8 mouse cellular contexts compared by ENCODE assay signal in genomic region chr10:81429605-81430061, GRCm38 (mm10). TPM values are rescaled to one million over a fixed set of nuclear protein-coding genes. Genes with fewer than 3 reads are reported as not detected.
DNase-seq lines count a peak whose midpoint lies in the region; ATAC-seq and TF ChIP-seq lines count a peak whose summit lies in the region.

No protein-coding gene starts in this region.

- no peak for TF ChIP-seq CTCF in lung, adult 2 months (IDR thresholded peaks at IDR 0.05; ENCODE audit: insufficient read depth, low read length)

- peak; percentile 6; the same call in 1 of the 2 replicates for ATAC-seq in embryonic facial prominence, embryonic 12.5 days (ENCODE audit: insufficient number of reproducible peaks, insufficient read depth, low FRiP score, low TSS enrichment)
- peak; percentile 36 for ATAC-seq in kidney, embryonic 14.5 days (ENCODE audit: low FRiP score, low TSS enrichment)
- peak; percentile 5; the same call in 1 of the 2 replicates for ATAC-seq in neural tube, embryonic 14.5 days (ENCODE audit: low read depth)

- TF ChIP-seq POLR2A in lung, adult 2 months (IDR thresholded peaks at IDR 0.05; ENCODE audit: borderline replicate concordance, extremely low read depth, low read depth, low read length): peak; percentile 95; the same call in 1 of the 2 replicates

- DNase-seq in 3T3-L1 (ENCODE audit: low read depth, low spot score): peak; percentile 92
- peak; percentile 90 for DNase-seq in adrenal gland, postnatal 14 days
- DNase-seq in heart, embryonic 10.5 days (ENCODE audit: low spot score): peak; percentile 92
- DNase-seq in lung, adult 2 months: peak; percentile 88
- DNase-seq in thymus, adult 18-20 months: peak; percentile 70 to 81

- peaks cover 49% of the 10 kb centered on the region for H3K4me1 ChIP-seq in embryonic facial prominence, embryonic 12.5 days
- peaks cover 67% of the 10 kb centered on the region for H3K4me1 ChIP-seq in heart, embryonic 10.5 days
- peaks cover 30% of the 10 kb centered on the region for H3K4me1 ChIP-seq in kidney, embryonic 14.5 days (ENCODE audit: control insufficient read depth, insufficient read depth, low read length)
- H3K4me1 ChIP-seq in lung, adult 2 months (ENCODE audit: control insufficient read depth, insufficient read depth, low read length): peaks cover 29% of the 10 kb centered on the region
- H3K4me1 ChIP-seq in neural tube, embryonic 14.5 days (ENCODE audit: control insufficient read depth, insufficient read depth, low read length): peaks cover 29% of the 10 kb centered on the region

- peak overlapping the region; percentile 80 for H3K9ac ChIP-seq in embryonic facial prominence, embryonic 12.5 days
- H3K9ac ChIP-seq in kidney, embryonic 14.5 days (ENCODE audit: low read depth, low read length): peak overlapping the region; percentile 86
- H3K9ac ChIP-seq in neural tube, embryonic 14.5 days (replicated peaks; ENCODE audit: low read depth, low read length): peak overlapping the region; percentile 91

- H3K4me3 ChIP-seq in embryonic facial prominence, embryonic 12.5 days: peak overlapping the region; percentile 75
- peak overlapping the region; percentile 86 for H3K4me3 ChIP-seq in heart, embryonic 10.5 days
- H3K4me3 ChIP-seq in kidney, embryonic 14.5 days (ENCODE audit: low read length): peak overlapping the region; percentile 82
- peak overlapping the region; percentile 84 for H3K4me3 ChIP-seq in lung, adult 2 months (replicated peaks; ENCODE audit: extremely low read depth, low read depth, low read length)
- H3K4me3 ChIP-seq in neural tube, embryonic 14.5 days (ENCODE audit: low read depth, low read length): peak overlapping the region; percentile 75

- peak overlapping the region; percentile 86 for H3K4me2 ChIP-seq in embryonic facial prominence, embryonic 12.5 days (replicated peaks)
- peak overlapping the region; percentile 81 for H3K4me2 ChIP-seq in kidney, embryonic 14.5 days (replicated peaks; ENCODE audit: low read depth, low read length)
- peak overlapping the region; percentile 63 for H3K4me2 ChIP-seq in neural tube, embryonic 14.5 days (ENCODE audit: low read depth, low read length)

- peaks cover 45% of the 10 kb centered on the region for H3K27me3 ChIP-seq in embryonic facial prominence, embryonic 12.5 days
- peaks cover 73% of the 10 kb centered on the region for H3K27me3 ChIP-seq in heart, embryonic 10.5 days (ENCODE audit: insufficient read depth, poor library complexity, severe bottlenecking)
- H3K27me3 ChIP-seq in kidney, embryonic 14.5 days (ENCODE audit: control insufficient read depth, insufficient read depth, low read length): no peaks in the 10 kb centered on the region
- peaks cover 3% of the 10 kb centered on the region; the same call in 1 of the 2 replicates for H3K27me3 ChIP-seq in neural tube, embryonic 14.5 days (ENCODE audit: control insufficient read depth, insufficient read depth, low read length)

- H3K36me3 ChIP-seq in embryonic facial prominence, embryonic 12.5 days: no peaks in the 10 kb centered on the region
- H3K36me3 ChIP-seq in heart, embryonic 10.5 days: no peaks in the 10 kb centered on the region
- H3K36me3 ChIP-seq in kidney, embryonic 14.5 days (ENCODE audit: control insufficient read depth, insufficient read depth, low read length): no peaks in the 10 kb centered on the region
- H3K36me3 ChIP-seq in neural tube, embryonic 14.5 days (ENCODE audit: control insufficient read depth, insufficient read depth, low read length): no peaks in the 10 kb centered on the region

- WGBS in embryonic facial prominence, embryonic 12.5 days: 2% methylated on average over 20 of the region's 20 CpGs
- 1% methylated on average over 20 of the region's 20 CpGs for WGBS in heart, embryonic 10.5 days
- WGBS in kidney, embryonic 14.5 days: 1% methylated on average over 13 of the region's 20 CpGs
- WGBS in lung, adult 2 months: under 1% methylated on average over 20 of the region's 20 CpGs
- 0% methylated on average over 18 of the region's 20 CpGs for WGBS in neural tube, embryonic 14.5 days

- H3K27ac ChIP-seq in embryonic facial prominence, embryonic 12.5 days: peak overlapping the region; percentile 88
- peak overlapping the region; percentile 96 for H3K27ac ChIP-seq in heart, embryonic 10.5 days
- H3K27ac ChIP-seq in kidney, embryonic 14.5 days (ENCODE audit: low read depth, low read length): peak overlapping the region; percentile 93
- peak overlapping the region; percentile 97 for H3K27ac ChIP-seq in neural tube, embryonic 14.5 days (ENCODE audit: low read depth, low read length)

- H3K9me3 ChIP-seq in embryonic facial prominence, embryonic 12.5 days: no peaks in the 10 kb centered on the region
- no peaks in the 10 kb centered on the region for H3K9me3 ChIP-seq in heart, embryonic 10.5 days
- no peaks in the 10 kb centered on the region for H3K9me3 ChIP-seq in kidney, embryonic 14.5 days (ENCODE audit: control insufficient read depth, low read length)
- H3K9me3 ChIP-seq in neural tube, embryonic 14.5 days (ENCODE audit: control insufficient read depth, low read length): no peaks in the 10 kb centered on the region

RNA-seq across cellular contexts. Expression of gene Nfic, which starts 25.8 kb away (rescaled TPM):
- total RNA-seq in adrenal gland, postnatal 14 days (2021): 90.1 and 104 TPM in 2 replicates
- 46.2 and 50.8 TPM in 2 replicates for polyA plus RNA-seq in embryonic facial prominence, embryonic 12.5 days (2016; fragmentation: Nextera tagmentation; extraction: Ambion mirVana)
- 23.0 and 24.3 TPM in 2 replicates for polyA plus RNA-seq in heart, embryonic 10.5 days (2016; fragmentation: Nextera tagmentation; extraction: Ambion mirVana)
- polyA plus RNA-seq in kidney, embryonic 14.5 days (2014; fragmentation: Nextera tagmentation; extraction: Ambion mirVana): 47.3 and 59.0 TPM in 2 replicates
- 89.6 and 103 TPM in 2 replicates for polyA plus RNA-seq in lung, adult 2 months (2012; rRNA removed)
- polyA plus RNA-seq in neural tube, embryonic 14.5 days (2014; fragmentation: Nextera tagmentation; extraction: Ambion mirVana): 21.9 and 25.0 TPM in 2 replicates

RNA-seq across cellular contexts. Expression of gene Smim24, which starts 36.8 kb away (rescaled TPM):
- total RNA-seq in adrenal gland, postnatal 14 days (2021): 0.94 and 1.9 TPM in 2 replicates
- 3.1 and 3.4 TPM in 2 replicates for polyA plus RNA-seq in embryonic facial prominence, embryonic 12.5 days (2016; fragmentation: Nextera tagmentation; extraction: Ambion mirVana)
- 3.4 and 4.0 TPM in 2 replicates for polyA plus RNA-seq in heart, embryonic 10.5 days (2016; fragmentation: Nextera tagmentation; extraction: Ambion mirVana)
- polyA plus RNA-seq in kidney, embryonic 14.5 days (2014; fragmentation: Nextera tagmentation; extraction: Ambion mirVana): 14.9 and 16.4 TPM in 2 replicates
- 8.8 and 10.1 TPM in 2 replicates for polyA plus RNA-seq in lung, adult 2 months (2012; rRNA removed)
- 1.3 and 2.0 TPM in 2 replicates for polyA plus RNA-seq in neural tube, embryonic 14.5 days (2014; fragmentation: Nextera tagmentation; extraction: Ambion mirVana)

RNA-seq across cellular contexts. Expression of gene Gm48552, which starts 40.8 kb away (rescaled TPM):
- 0.64 and 2.1 TPM in 2 replicates for total RNA-seq in adrenal gland, postnatal 14 days (2021)
- 2.0 and 3.8 TPM in 2 replicates for polyA plus RNA-seq in embryonic facial prominence, embryonic 12.5 days (2016; fragmentation: Nextera tagmentation; extraction: Ambion mirVana)
- 1.1 and 1.7 TPM in 2 replicates for polyA plus RNA-seq in heart, embryonic 10.5 days (2016; fragmentation: Nextera tagmentation; extraction: Ambion mirVana)
- 0.61 and 1.5 TPM in 2 replicates for polyA plus RNA-seq in kidney, embryonic 14.5 days (2014; fragmentation: Nextera tagmentation; extraction: Ambion mirVana)
- polyA plus RNA-seq in lung, adult 2 months (2012; rRNA removed): 3.6 and 5.9 TPM in 2 replicates
- 2.0 and 4.4 TPM in 2 replicates for polyA plus RNA-seq in neural tube, embryonic 14.5 days (2014; fragmentation: Nextera tagmentation; extraction: Ambion mirVana)

RNA-seq across cellular contexts. Expression of gene Gm48551, which starts 45.4 kb away (rescaled TPM):
- total RNA-seq in adrenal gland, postnatal 14 days (2021): 0.48 and 1.6 TPM in 2 replicates
- 2.9 and 4.1 TPM in 2 replicates for polyA plus RNA-seq in embryonic facial prominence, embryonic 12.5 days (2016; fragmentation: Nextera tagmentation; extraction: Ambion mirVana)
- 2.2 and 3.1 TPM in 2 replicates for polyA plus RNA-seq in heart, embryonic 10.5 days (2016; fragmentation: Nextera tagmentation; extraction: Ambion mirVana)
- 3.5 and 3.8 TPM in 2 replicates for polyA plus RNA-seq in kidney, embryonic 14.5 days (2014; fragmentation: Nextera tagmentation; extraction: Ambion mirVana)
- polyA plus RNA-seq in lung, adult 2 months (2012; rRNA removed): 3.7 and 6.3 TPM in 2 replicates
- polyA plus RNA-seq in neural tube, embryonic 14.5 days (2014; fragmentation: Nextera tagmentation; extraction: Ambion mirVana): 4.3 and 6.3 TPM in 2 replicates

RNA-seq across cellular contexts. Expression of gene Dohh, which starts 45.4 kb away (rescaled TPM):
- 52.6 and 55.6 TPM in 2 replicates for total RNA-seq in adrenal gland, postnatal 14 days (2021)
- polyA plus RNA-seq in embryonic facial prominence, embryonic 12.5 days (2016; fragmentation: Nextera tagmentation; extraction: Ambion mirVana): 73.6 and 77.0 TPM in 2 replicates
- 100 and 105 TPM in 2 replicates for polyA plus RNA-seq in heart, embryonic 10.5 days (2016; fragmentation: Nextera tagmentation; extraction: Ambion mirVana)
- 59.2 and 73.9 TPM in 2 replicates for polyA plus RNA-seq in kidney, embryonic 14.5 days (2014; fragmentation: Nextera tagmentation; extraction: Ambion mirVana)
- polyA plus RNA-seq in lung, adult 2 months (2012; rRNA removed): 79.2 and 83.4 TPM in 2 replicates
- 61.0 and 68.0 TPM in 2 replicates for polyA plus RNA-seq in neural tube, embryonic 14.5 days (2014; fragmentation: Nextera tagmentation; extraction: Ambion mirVana)

Comparison
In these comparisons a context has a peak if more than half of its experiments do, and no peak if none do; other contexts are left out.
1. Peak in every context shown above with its lines: DNase-seq, ATAC-seq, H3K4me3 ChIP-seq and H3K27ac ChIP-seq.